Mouse (Mus musculus) CH12.LX (cell line): ENCODE data around the gene Sugp1.

Experiments
- BHLHE40 ChIP-seq: IDR thresholded peaks from 2 replicates; pipeline ENCODE4 v1.6.1; 2011; ENCODE audit warnings: mild to moderate bottlenecking, low read depth, low read length, improper control_type of control experiment
- CHD2 ChIP-seq: IDR thresholded peaks from 2 replicates; pipeline ENCODE4 v1.6.1; 2011; ENCODE audit warnings: low read length, improper control_type of control experiment
- CTCF ChIP-seq, 2 experiments: IDR thresholded peaks in 1 of 2; conservative IDR thresholded peaks in 1 of 2; 2 replicates each; pipeline ENCODE4 v1.5.1; 2011 to 2012; ENCODE audit warnings: low read depth in 2 of 2, low read length in 2 of 2, improper control_type of control experiment in 1 of 2, inconsistent platforms in 1 of 2, mild to moderate bottlenecking in 1 of 2, moderate library complexity in 1 of 2
- ELF1 ChIP-seq: IDR thresholded peaks from 2 replicates; pipeline ENCODE4 v1.6.1; 2014; ENCODE audit warnings: low read depth, mild to moderate bottlenecking, inconsistent platforms, low read length, improper control_type of control experiment
- EP300 ChIP-seq: IDR thresholded peaks from 2 replicates; pipeline ENCODE4 v1.6.1; 2011; ENCODE audit warnings: low read length, improper control_type of control experiment
- GABPA ChIP-seq: IDR thresholded peaks from 2 replicates; pipeline ENCODE4 v1.6.1; 2012; ENCODE audit warnings: low read depth, low read length, improper control_type of control experiment, inconsistent platforms; ENCODE audit not compliant: insufficient replicate concordance
- HCFC1 ChIP-seq: IDR thresholded peaks from 2 replicates; pipeline ENCODE4 v1.6.1; 2012; ENCODE audit warnings: low read depth, mild to moderate bottlenecking, inconsistent platforms, low read length, improper control_type of control experiment
- JUND ChIP-seq: conservative IDR thresholded peaks from 2 replicates; pipeline ENCODE4 v1.6.1; 2011; ENCODE audit warnings: low read depth, low read length, improper control_type of control experiment
- KAT2A ChIP-seq: IDR thresholded peaks from 2 replicates; pipeline ENCODE4 v1.6.1; 2012; ENCODE audit warnings: low read length, improper control_type of control experiment, inconsistent platforms; ENCODE audit not compliant: insufficient replicate concordance
- POLR2A ChIP-seq: IDR thresholded peaks from 2 replicates; pipeline ENCODE4 v1.6.1; 2011; ENCODE audit warnings: low read depth, mild to moderate bottlenecking, improper control_type of control experiment, low read length
- POLR2AphosphoS2 ChIP-seq: IDR thresholded peaks from 2 replicates; pipeline ENCODE4 v1.6.1; 2011; ENCODE audit warnings: low read depth, low read length, improper control_type of control experiment
- SMC3 ChIP-seq: IDR thresholded peaks from 2 replicates; pipeline ENCODE4 v1.6.1; 2011; ENCODE audit warnings: low read depth, low read length, improper control_type of control experiment
- ZMIZ1 ChIP-seq: IDR thresholded peaks from 2 replicates; pipeline ENCODE4 v1.6.1; 2012; ENCODE audit warnings: low read depth, mild to moderate bottlenecking, inconsistent platforms, low read length, improper control_type of control experiment
- ZNF384 ChIP-seq: IDR thresholded peaks from 2 replicates; pipeline ENCODE4 v1.6.1; 2012; ENCODE audit warnings: low read depth, low read length, improper control_type of control experiment, inconsistent platforms

DNA sequence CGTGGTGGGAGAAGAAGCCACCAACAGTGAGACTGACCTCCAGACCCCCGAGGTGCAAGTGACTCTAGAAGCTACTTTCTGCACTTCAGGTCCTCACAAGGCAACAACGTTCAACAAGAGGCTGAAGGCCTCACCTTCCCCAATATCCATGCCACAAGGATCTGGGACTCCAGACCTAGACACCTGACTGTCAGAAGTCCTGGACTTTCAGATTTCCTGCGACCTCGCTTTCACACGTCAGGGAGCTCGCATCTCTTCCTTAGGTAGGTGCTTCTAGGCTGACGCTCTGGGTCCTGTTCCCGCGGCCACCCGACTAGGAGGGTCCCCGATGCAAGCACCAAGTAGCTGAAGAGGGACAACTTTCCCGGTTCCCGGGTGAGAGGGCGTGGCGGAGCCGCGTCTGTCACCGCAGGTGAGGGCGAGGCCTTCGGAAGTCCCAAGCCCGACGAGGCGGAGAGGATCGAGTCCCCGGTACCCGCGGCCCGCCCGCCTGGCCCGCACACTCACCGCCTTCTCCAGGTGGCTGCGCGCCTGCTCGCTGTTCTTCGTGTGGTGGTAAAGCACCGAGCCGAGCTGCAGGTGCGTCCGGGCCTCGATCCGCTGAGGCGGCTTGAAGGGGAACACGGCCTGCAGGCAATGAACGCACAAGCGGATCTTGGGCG is 597 bp upstream of the Sugp1 start:
- TF ChIP-seq KAT2A (no peak), CTCF (conservative IDR thresholded peaks at IDR 0.05 in 1 of 2, IDR thresholded peaks at IDR 0.05 in 1 of 2; ENCODE audit: low read depth in 2 of 2, low read length in 2 of 2) (no peak), GABPA (no peak), ZMIZ1 (no peak), BHLHE40 (no peak), POLR2AphosphoS2 (no peak), ZNF384 (no peak), JUND (no peak), HCFC1 (no peak), CHD2 (no peak), POLR2A (no peak), ELF1 (no peak), SMC3 (no peak), EP300 (no peak)
